Mouse (Mus musculus) C2C12 (cell line): ENCODE measurements around the gene Atg4c. TPM values are rescaled to one million over a fixed set of nuclear protein-coding genes. Genes with fewer than 3 reads are reported as not detected.
A peak's percentile ranks its signal among the peaks of the same experiment; 100 is the strongest.

Source experiments
- H3K27me3 ChIP-seq: one replicate; pipeline ENCODE4 v1.6.1; 2011; ENCODE audit not compliant: control insufficient read depth, insufficient read depth, insufficient read length
- H3K36me3 ChIP-seq: one replicate; pipeline ENCODE4 v1.6.1; 2011; ENCODE audit not compliant: control insufficient read depth, insufficient read depth
- H3K4me3 ChIP-seq: one replicate; pipeline ENCODE4 v1.5.1; 2011; ENCODE audit warnings: mild to moderate bottlenecking, control low read depth; ENCODE audit not compliant: poor library complexity, insufficient read depth, severe bottlenecking
- H3K79me2 ChIP-seq: one replicate; pipeline ENCODE4 v1.6.1; 2011; ENCODE audit not compliant: control insufficient read depth, insufficient read depth
- H3K79me3 ChIP-seq: one replicate; pipeline ENCODE4 v1.6.1; 2011; ENCODE audit warnings: low read depth, control low read depth
- H3ac ChIP-seq: one replicate; pipeline ENCODE3; 2011; ENCODE audit warnings: low read depth; ENCODE audit not compliant: control insufficient read depth, insufficient read length
- CEBPB ChIP-seq: IDR thresholded peaks from one replicate; pipeline ENCODE4 v1.6.1; 2011; ENCODE audit warnings: low read depth, mild to moderate bottlenecking, control low read depth, moderate library complexity
- CTCF ChIP-seq: IDR thresholded peaks from one replicate; pipeline ENCODE4 v1.5.1; 2011; ENCODE audit not compliant: control insufficient read depth, insufficient read depth, insufficient read length
- FOSL1 ChIP-seq: IDR thresholded peaks from one replicate; pipeline ENCODE4 v1.8.0; 2011; ENCODE audit warnings: mild to moderate bottlenecking, low read length; ENCODE audit not compliant: poor library complexity, insufficient read depth, severe bottlenecking
- MAX ChIP-seq: IDR thresholded peaks from one replicate; pipeline ENCODE4 v1.6.1; 2011; ENCODE audit warnings: mild to moderate bottlenecking, control low read depth
- MYOD1 ChIP-seq: IDR thresholded peaks from one replicate; pipeline ENCODE4 v1.6.1; 2011; ENCODE audit warnings: low read depth; ENCODE audit not compliant: control insufficient read depth, insufficient read length
- MYOG ChIP-seq: IDR thresholded peaks from one replicate; pipeline ENCODE4 v1.6.1; 2011; ENCODE audit not compliant: control insufficient read depth, insufficient read length; ENCODE audit errors: extremely low read depth
- USF1 ChIP-seq: IDR thresholded peaks from one replicate; pipeline ENCODE4 v1.6.1; 2011; ENCODE audit warnings: low read depth, mild to moderate bottlenecking, control low read depth, moderate library complexity
- long read RNA-seq, 2 experiments: library from polyadenylated mRNA; unstranded; transcript quantifications; one replicate each; pipeline ENCODE4 v2.0.0; 2019 to 2020
- polyA plus RNA-seq: library from polyadenylated mRNA; unstranded; fragments of >200 nt; fragmentation: generic; extraction: Trizol; gene quantifications from one replicate; pipeline ENCODE4 v1.2.1, GENCODE M21; 2012; ENCODE audit warnings: missing spikeins

Gene Atg4c
- 2.6 TPM for polyA plus RNA-seq
- long read RNA-seq, experiment 1 = 0 reads
- long read RNA-seq, experiment 2, partial matches to known transcripts = 1 of 2 reads
- long read RNA-seq, experiment 2, other reads (novel, unspliced or antisense) = 0 of 2 reads

DNA sequence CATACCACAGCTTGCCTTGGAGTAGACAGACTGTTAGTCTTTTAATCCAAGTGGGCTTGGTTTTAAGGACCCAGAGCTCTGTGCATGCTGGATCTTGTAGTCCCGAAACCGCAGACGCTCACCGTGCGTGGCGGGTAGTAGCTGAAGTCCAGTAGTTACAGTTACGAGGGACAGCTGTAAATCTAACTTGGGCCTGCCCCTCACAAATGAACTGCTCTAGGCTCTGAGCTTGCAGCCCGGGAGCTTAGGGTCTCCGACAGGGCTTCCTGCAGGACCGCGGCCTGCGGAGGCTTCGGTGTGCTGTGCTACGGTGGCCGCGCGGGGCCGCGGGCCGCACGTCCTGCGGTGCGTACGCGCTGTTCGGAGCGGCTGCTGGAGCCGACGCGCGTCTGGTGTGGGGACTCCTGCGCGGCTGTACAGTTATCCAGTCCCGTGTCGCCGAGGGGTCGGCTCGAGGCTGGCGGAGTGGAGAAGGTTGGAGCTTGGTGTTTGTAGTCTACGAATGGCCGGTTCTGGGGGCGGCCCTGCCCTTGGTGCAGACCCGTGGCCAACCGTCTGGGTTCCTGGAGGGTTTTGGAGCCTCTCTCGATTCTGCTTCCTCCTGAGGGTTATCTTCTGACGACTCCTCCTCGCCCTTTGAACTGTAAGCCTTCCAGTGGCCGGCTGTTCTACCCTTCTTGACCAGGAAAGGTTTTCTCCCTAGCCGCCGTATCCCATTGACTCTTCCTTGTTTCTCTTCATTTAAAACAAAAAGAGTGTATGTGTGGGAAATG is at the start of gene Atg4c:
TSS of gene Atg4c (plus strand) at position 125 of the 773 bp plus-strand sequence.
- TF ChIP-seq MYOG (no peak), CTCF (no peak), FOSL1 (no peak), MAX (peak; percentile 73), USF1 (no peak), MYOD1 (no peak), CEBPB (no peak)
- Histone ChIP-seq H3K36me3 (no peaks in the 10 kb centered on the region), H3K79me2 (peaks cover 12% of the 10 kb centered on the region), H3K4me3 (peak within 1 kb of the TSS; percentile 61), H3ac (peak within 1 kb of the TSS; percentile 65), H3K27me3 (no peaks in the 10 kb centered on the region), H3K79me3 (peaks cover 2% of the 10 kb centered on the region)

DNA sequence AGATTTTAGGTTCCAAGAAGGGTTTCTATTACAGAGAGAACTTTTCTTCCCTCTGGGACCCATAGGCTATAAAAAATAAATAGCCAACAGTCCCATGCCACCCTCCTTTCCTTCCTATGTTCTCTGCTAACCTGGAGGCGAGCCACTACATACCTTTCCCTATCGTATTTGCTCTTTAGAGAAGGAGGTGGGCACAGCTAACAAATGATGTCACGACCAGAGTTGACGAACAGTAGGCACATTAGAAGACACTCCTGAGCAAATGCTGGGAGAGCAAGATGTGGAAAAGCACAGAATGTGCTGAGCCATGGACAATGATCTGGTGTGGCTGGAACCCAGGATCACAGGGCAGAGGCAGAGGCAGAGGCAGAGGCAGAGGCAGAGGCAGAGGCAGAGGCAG is 42.3 kb upstream of the Atg4c start:
- no peaks in the 10 kb centered on the region for H3K36me3 ChIP-seq
- H3ac ChIP-seq = no peak overlapping the region
- H3K27me3 ChIP-seq = no peaks in the 10 kb centered on the region
- H3K79me3 ChIP-seq = no peaks in the 10 kb centered on the region
- H3K4me3 ChIP-seq = no peak overlapping the region
- no peak for TF ChIP-seq MAX
- H3K79me2 ChIP-seq = no peaks in the 10 kb centered on the region

DNA sequence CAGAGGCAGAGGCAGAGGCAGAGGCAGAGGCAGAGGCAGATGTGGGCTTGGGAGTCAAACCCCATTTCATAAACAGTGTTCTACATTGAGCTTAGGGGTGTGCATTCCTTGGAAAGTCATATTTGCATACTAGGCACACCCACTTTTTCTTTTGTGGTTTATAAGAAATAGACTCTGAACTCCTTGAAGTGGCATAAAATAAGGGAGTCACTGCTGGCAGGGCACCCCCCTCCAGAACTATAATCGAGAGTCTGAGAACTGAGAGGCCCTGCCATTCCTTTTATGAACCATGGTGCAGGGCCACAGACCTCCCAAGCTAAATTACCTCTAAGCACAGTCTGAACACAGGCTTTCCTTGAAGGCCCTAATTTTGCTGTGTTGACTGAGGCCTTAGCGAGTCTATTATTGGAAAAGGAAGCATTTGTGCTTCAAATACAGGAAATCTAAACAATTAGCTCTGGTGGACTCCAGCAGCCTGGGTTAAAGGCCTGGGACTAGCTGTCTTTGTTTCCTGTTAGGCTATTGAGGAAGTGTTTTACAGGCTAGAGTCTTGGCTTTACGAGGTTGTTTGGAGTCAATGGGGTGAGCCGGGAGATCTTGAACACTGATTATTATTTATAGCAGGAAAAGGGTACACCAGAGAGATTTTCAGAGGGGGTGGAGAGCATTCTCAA is 41.7 kb upstream of the Atg4c start:
- Histone ChIP-seq H3K79me3 (no peaks in the 10 kb centered on the region), H3K79me2 (no peaks in the 10 kb centered on the region), H3K27me3 (no peaks in the 10 kb centered on the region), H3K4me3 (no peak overlapping the region), H3ac (no peak overlapping the region), H3K36me3 (no peaks in the 10 kb centered on the region)
- TF ChIP-seq MYOD1 (no peak), CEBPB (no peak)

DNA sequence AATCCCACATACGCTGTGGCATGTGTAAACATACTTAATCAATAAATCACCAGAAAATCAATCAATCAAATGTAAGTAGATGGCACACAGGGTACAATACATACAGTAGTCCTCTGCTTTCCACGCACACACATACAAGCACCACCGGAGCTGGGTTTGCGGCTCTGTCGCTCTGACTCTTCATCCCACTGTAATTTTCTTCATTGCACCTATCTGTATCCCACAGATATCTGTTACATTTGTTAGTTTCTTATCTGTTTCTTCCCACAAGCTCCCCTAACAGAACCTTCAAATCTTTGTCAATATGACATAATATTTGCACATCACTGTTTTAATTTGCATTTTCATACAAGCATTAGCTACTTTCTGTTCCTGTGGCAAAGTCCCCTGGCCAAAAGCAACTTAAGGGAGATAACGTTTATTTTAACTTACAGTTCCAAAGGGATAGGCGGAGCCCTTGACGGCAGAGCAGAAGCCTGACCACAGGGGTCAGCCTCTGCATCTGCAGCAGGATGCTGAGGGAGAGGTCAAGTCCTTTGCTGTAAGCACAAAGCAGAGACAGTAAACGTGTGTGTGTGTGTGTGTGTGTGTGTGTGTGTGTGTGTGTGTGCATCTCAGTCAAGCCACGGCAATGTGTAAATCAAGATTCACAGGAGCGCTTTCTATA is 37.0 kb upstream of the Atg4c start:
- Histone ChIP-seq H3K27me3 (no peaks in the 10 kb centered on the region), H3ac (no peak overlapping the region)

DNA sequence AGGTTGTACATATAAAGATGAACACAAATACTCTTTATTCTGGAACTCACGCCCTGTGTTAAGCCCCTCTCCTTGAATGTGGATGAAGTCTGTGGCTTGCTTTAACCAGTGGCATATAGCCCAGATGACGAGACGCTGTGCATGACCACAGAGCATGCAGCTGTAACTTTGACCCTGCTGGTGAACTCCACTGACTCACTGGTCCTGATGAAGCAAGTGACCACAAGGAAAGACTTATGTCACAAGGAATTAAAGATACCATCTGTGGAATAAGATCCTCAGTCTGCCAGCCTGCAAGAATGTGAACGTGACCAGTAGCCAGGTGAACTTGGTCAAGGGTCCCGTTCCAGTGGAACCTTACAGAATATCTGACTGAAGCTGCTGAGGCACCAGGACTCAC is 35.2 kb upstream of the Atg4c start:
- no peaks in the 10 kb centered on the region for H3K27me3 ChIP-seq
- H3K36me3 ChIP-seq = no peaks in the 10 kb centered on the region
- no peaks in the 10 kb centered on the region for H3K79me2 ChIP-seq
- no peak overlapping the region for H3K4me3 ChIP-seq
- no peaks in the 10 kb centered on the region for H3K79me3 ChIP-seq
- TF ChIP-seq FOSL1 (peak; percentile 81), MAX (peak; percentile 78), MYOG (no peak), CTCF (no peak), MYOD1 (peak; percentile 77), USF1 (peak; percentile 9), CEBPB (peak; percentile 96)
- H3ac ChIP-seq = no peak overlapping the region

More for the DNA sequence above, 37.0 kb upstream of the Atg4c start:
- Histone ChIP-seq H3K79me2 (no peaks in the 10 kb centered on the region), H3K36me3 (no peaks in the 10 kb centered on the region), H3K4me3 (no peak overlapping the region), H3K79me3 (no peaks in the 10 kb centered on the region)
- TF ChIP-seq MYOD1 (no peak), FOSL1 (no peak), MYOG (no peak), USF1 (no peak), CEBPB (no peak), CTCF (no peak), MAX (no peak)
